ENCODE assay signal across 14 mouse cellular contexts in the genomic region with DNA sequence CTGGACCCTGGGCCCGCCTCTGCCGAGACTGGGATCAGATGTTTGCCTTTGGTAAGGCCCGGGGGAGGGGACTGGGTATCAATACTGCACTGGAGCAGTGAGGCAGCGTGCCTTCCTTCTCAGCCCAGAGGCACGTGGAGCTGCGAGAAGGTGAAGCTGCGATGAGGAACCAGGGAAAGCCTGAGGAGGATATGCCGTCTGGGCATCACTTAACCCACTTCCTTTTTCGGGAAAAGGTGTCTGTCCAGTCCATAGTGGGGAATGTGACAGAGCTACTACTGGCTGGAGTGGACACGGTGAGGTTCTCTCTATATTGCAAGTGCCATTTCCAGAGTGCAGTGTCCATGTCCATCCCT. TPM values are rescaled to one million over a fixed set of nuclear protein-coding genes. Genes with fewer than 3 reads are reported as not detected.
DNase-seq lines count a peak whose midpoint lies in the region; ATAC-seq and TF ChIP-seq lines count a peak whose summit lies in the region.
"Had no signal": no experiment of that assay in that cellular context is flagged by ENCODE, and none has a peak within 500 bp of the region (broad histone marks: within the 10 kb centered on the region; RNA-seq: fewer than 3 reads in every experiment).

No protein-coding gene starts in this region.

- H3K4me3 ChIP-seq in heart, embryonic 11.5 days (ENCODE audit: low read depth, low read length), result peak overlapping the region; percentile 10; the same call in 1 of the 2 replicates
- 0 out of 2 replicates have a peak overlapping the region, but pooled peaks have one; percentile 28 for H3K4me3 ChIP-seq in lung, postnatal 0 days (ENCODE audit: low read depth, low read length)
- no peak overlapping the region for H3K4me3 ChIP-seq in lung, adult 2 months (replicated peaks; ENCODE audit: extremely low read depth, low read depth, low read length)
- H3K4me3 ChIP-seq in stomach, embryonic 15.5 days (replicated peaks), result peak overlapping the region; percentile 26; the same call in 1 of the 2 replicates
- H3K4me3 ChIP-seq: forebrain, embryonic 13.5 days had no signal

- intact Hi-C loops in gastrocnemius, postnatal 14 days (cut with DNase I; ENCODE audit: low total_unique reads), result no loop called here

- no peaks in the 10 kb centered on the region; the same call in 1 of the 2 replicates for H3K36me3 ChIP-seq in heart, embryonic 11.5 days (ENCODE audit: control insufficient read depth, insufficient read depth, low read length)
- H3K36me3 ChIP-seq in lung, postnatal 0 days (ENCODE audit: insufficient read depth, low read length), result no peaks in the 10 kb centered on the region
- H3K36me3 ChIP-seq in stomach, embryonic 15.5 days, result peaks cover under 1% of the 10 kb centered on the region; the same call in 1 of the 2 replicates

- H3K27ac ChIP-seq in heart, embryonic 11.5 days (ENCODE audit: low read depth, low read length), result no peak overlapping the region
- no peak overlapping the region for H3K27ac ChIP-seq in lung, postnatal 0 days (ENCODE audit: low read length)
- H3K27ac ChIP-seq in stomach, embryonic 15.5 days, result no peak overlapping the region
- H3K27ac ChIP-seq: forebrain, embryonic 13.5 days; liver, embryonic 14.5 days had no signal

- no peak overlapping the region for H3K9ac ChIP-seq in heart, embryonic 11.5 days (ENCODE audit: low read depth, low read length)
- H3K9ac ChIP-seq in lung, postnatal 0 days (replicated peaks; ENCODE audit: low read depth), result no peak overlapping the region
- no peak overlapping the region for H3K9ac ChIP-seq in stomach, embryonic 15.5 days
- H3K9ac ChIP-seq: liver, embryonic 14.5 days had no signal

- ATAC-seq in heart, embryonic 11.5 days (replicated peaks; ENCODE audit: insufficient number of reproducible peaks, low FRiP score, low TSS enrichment), result no peak
- ATAC-seq in lung, postnatal 0 days, result no peak
- peak; percentile 18 for ATAC-seq in inflammation-experienced regulatory T-cells, adult 6 months
- ATAC-seq in stomach, embryonic 15.5 days (ENCODE audit: insufficient read depth, low FRiP score, low read depth), result no peak
- ATAC-seq: forebrain, embryonic 13.5 days had no signal

- H3K27me3 ChIP-seq in heart, embryonic 11.5 days (ENCODE audit: control insufficient read depth, insufficient read depth, low read length), result peaks cover 58% of the 10 kb centered on the region
- H3K27me3 ChIP-seq in lung, postnatal 0 days (replicated peaks; ENCODE audit: insufficient read depth, low read length), result peaks cover 28% of the 10 kb centered on the region
- peaks cover 46% of the 10 kb centered on the region for H3K27me3 ChIP-seq in stomach, embryonic 15.5 days (replicated peaks)

- H3K4me1 ChIP-seq in heart, embryonic 11.5 days (ENCODE audit: control insufficient read depth, insufficient read depth, low read length), result peaks cover 18% of the 10 kb centered on the region
- H3K4me1 ChIP-seq in lung, postnatal 0 days (ENCODE audit: insufficient read depth, low read depth, low read length), result peaks cover 10% of the 10 kb centered on the region; the same call in 1 of the 2 replicates
- H3K4me1 ChIP-seq in lung, adult 2 months (ENCODE audit: control insufficient read depth, insufficient read depth, low read length), result peaks cover 3% of the 10 kb centered on the region; the same call in 1 of the 2 replicates
- H3K4me1 ChIP-seq in stomach, embryonic 15.5 days, result peaks cover 14% of the 10 kb centered on the region

- no peak for DNase-seq in heart, adult 18-20 months
- DNase-seq in lung, postnatal 0 days (ENCODE audit: low spot score), result no peak
- DNase-seq in lung, adult 2 months, result no peak
- no peak for DNase-seq in gastrocnemius, postnatal 14 days
- DNase-seq in ovary, postnatal 14 days (ENCODE audit: low spot score), result no peak
- DNase-seq: cerebellum, adult 8-10 months; gastrocnemius, postnatal 10 days; layer of hippocampus, postnatal 36 days; thymus, adult 18-20 months had no signal

- 16% methylated on average over 10 of the region's 10 CpGs for WGBS in heart, embryonic 11.5 days (ENCODE audit: insufficient replicate concordance)
- WGBS in lung, postnatal 0 days, result 11% methylated on average over 10 of the region's 10 CpGs
- WGBS in lung, adult 2 months, result 9% methylated on average over 10 of the region's 10 CpGs
- 15% methylated on average over 10 of the region's 10 CpGs for WGBS in stomach, embryonic 15.5 days

- no peaks in the 10 kb centered on the region for H3K9me3 ChIP-seq in heart, embryonic 11.5 days (replicated peaks; ENCODE audit: control insufficient read depth, low read length)
- H3K9me3 ChIP-seq in lung, postnatal 0 days (ENCODE audit: low read length), result no peaks in the 10 kb centered on the region
- no peaks in the 10 kb centered on the region for H3K9me3 ChIP-seq in stomach, embryonic 15.5 days
- H3K9me3 ChIP-seq: forebrain, embryonic 13.5 days had no signal

- no peak for TF ChIP-seq CTCF in lung, postnatal 0 days (IDR thresholded peaks at IDR 0.05)
- no peak for TF ChIP-seq CTCF in lung, adult 2 months (IDR thresholded peaks at IDR 0.05; ENCODE audit: insufficient read depth, low read length)

- H3K4me2 ChIP-seq in heart, embryonic 11.5 days, result no peak overlapping the region; the same call in 1 of the 2 replicates
- no peak overlapping the region for H3K4me2 ChIP-seq in lung, postnatal 0 days (replicated peaks; ENCODE audit: low read depth, low read length)
- H3K4me2 ChIP-seq in stomach, embryonic 15.5 days, result peak overlapping the region; percentile 53
- H3K4me2 ChIP-seq: forebrain, embryonic 13.5 days had no signal

- no peak for TF ChIP-seq EP300 in lung, postnatal 0 days (IDR thresholded peaks at IDR 0.05)

- TF ChIP-seq POLR2A in lung, adult 2 months (IDR thresholded peaks at IDR 0.05; ENCODE audit: borderline replicate concordance, extremely low read depth, low read depth, low read length), result no peak

RNA-seq across cellular contexts. Expression of a gene that starts 2.0 kb away (rescaled TPM):
- polyA plus RNA-seq in heart, embryonic 11.5 days (2014; fragmentation: Nextera tagmentation; extraction: Ambion mirVana), result 0.11 and 0.13 TPM in 2 replicates
- under 1 TPM; 0.20 to 0.23 TPM for total RNA-seq in heart, adult 18-20 months (2021)
- polyA plus RNA-seq in lung, postnatal 0 days (2015; fragmentation: Nextera tagmentation; extraction: Ambion mirVana), result 0.13 TPM in 1 of 2 replicates, not detected in the other
- polyA plus RNA-seq in lung, adult 2 months (2012; rRNA removed), result 0.14 and 0.26 TPM in 2 replicates
- polyA plus RNA-seq in inflammation-experienced regulatory T-cells, adult 6 months (2017; shearing (Covaris generic)), result not detected
- 0.17 and 0.32 TPM in 2 replicates for polyA plus RNA-seq in stomach, embryonic 15.5 days (2015; fragmentation: Nextera tagmentation; extraction: Ambion mirVana)
- under 1 TPM; 0.10 to 0.16 TPM for total RNA-seq in gastrocnemius, postnatal 14 days (2021)

RNA-seq across cellular contexts. Expression of a gene that starts 8.8 kb away (rescaled TPM):
- 0.31 and 0.35 TPM in 2 replicates for polyA plus RNA-seq in heart, embryonic 11.5 days (2014; fragmentation: Nextera tagmentation; extraction: Ambion mirVana)
- total RNA-seq in heart, adult 18-20 months (2021), result under 1 TPM in 1 of 2 experiments, not detected in 1; 0.15 TPM
- 0.27 and 0.30 TPM in 2 replicates for polyA plus RNA-seq in lung, postnatal 0 days (2015; fragmentation: Nextera tagmentation; extraction: Ambion mirVana)
- 0.17 and 0.38 TPM in 2 replicates for polyA plus RNA-seq in lung, adult 2 months (2012; rRNA removed)
- polyA plus RNA-seq in inflammation-experienced regulatory T-cells, adult 6 months (2017; shearing (Covaris generic)), result under 1 TPM in 1 of 3 experiments, not detected in 2; 0.46 TPM
- polyA plus RNA-seq in stomach, embryonic 15.5 days (2015; fragmentation: Nextera tagmentation; extraction: Ambion mirVana), result 1.1 and 1.5 TPM in 2 replicates
- under 1 TPM; 0.27 to 0.43 TPM for total RNA-seq in gastrocnemius, postnatal 14 days (2021)

RNA-seq across cellular contexts. Expression of a gene that starts 8.9 kb away (rescaled TPM):
- polyA plus RNA-seq in heart, embryonic 11.5 days (2014; fragmentation: Nextera tagmentation; extraction: Ambion mirVana), result 36.1 and 43.3 TPM in 2 replicates
- total RNA-seq in heart, adult 18-20 months (2021), result 1 to 10 TPM; 7.0 to 8.2 TPM
- polyA plus RNA-seq in lung, postnatal 0 days (2015; fragmentation: Nextera tagmentation; extraction: Ambion mirVana), result 12.9 and 13.6 TPM in 2 replicates
- polyA plus RNA-seq in lung, adult 2 months (2012; rRNA removed), result 8.9 and 14.5 TPM in 2 replicates
- 10 to 100 TPM; 10.8 to 37.6 (median 28.4) TPM for polyA plus RNA-seq in inflammation-experienced regulatory T-cells, adult 6 months (2017; shearing (Covaris generic))
- polyA plus RNA-seq in stomach, embryonic 15.5 days (2015; fragmentation: Nextera tagmentation; extraction: Ambion mirVana), result 54.3 and 55.2 TPM in 2 replicates
- total RNA-seq in gastrocnemius, postnatal 14 days (2021), result 10 to 100 TPM; 11.1 to 14.8 TPM

RNA-seq across cellular contexts. Expression of a gene that starts 9.9 kb away (rescaled TPM):
- 0.21 and 0.39 TPM in 2 replicates for polyA plus RNA-seq in heart, embryonic 11.5 days (2014; fragmentation: Nextera tagmentation; extraction: Ambion mirVana)
- total RNA-seq in heart, adult 18-20 months (2021), result 1 to 10 TPM; 2.9 to 3.5 TPM
- 0.63 and 0.86 TPM in 2 replicates for polyA plus RNA-seq in lung, postnatal 0 days (2015; fragmentation: Nextera tagmentation; extraction: Ambion mirVana)
- polyA plus RNA-seq in lung, adult 2 months (2012; rRNA removed), result 5.4 and 6.1 TPM in 2 replicates
- under 1 TPM; 0.35 to 0.84 (median 0.72) TPM for polyA plus RNA-seq in inflammation-experienced regulatory T-cells, adult 6 months (2017; shearing (Covaris generic))
- 0.79 and 1.2 TPM in 2 replicates for polyA plus RNA-seq in stomach, embryonic 15.5 days (2015; fragmentation: Nextera tagmentation; extraction: Ambion mirVana)
- total RNA-seq in gastrocnemius, postnatal 14 days (2021), result 1 to 10 TPM in 1 of 2 experiments, under 1 TPM in 1; 0.82 to 1.2 TPM

RNA-seq across cellular contexts. Expression of a gene that starts 13.2 kb away (rescaled TPM):
- 1,419 and 1,452 TPM in 2 replicates for polyA plus RNA-seq in heart, embryonic 11.5 days (2014; fragmentation: Nextera tagmentation; extraction: Ambion mirVana)
- 10 to 100 TPM; 81.5 to 84.1 TPM for total RNA-seq in heart, adult 18-20 months (2021)
- polyA plus RNA-seq in lung, postnatal 0 days (2015; fragmentation: Nextera tagmentation; extraction: Ambion mirVana), result 358 and 362 TPM in 2 replicates
- polyA plus RNA-seq in lung, adult 2 months (2012; rRNA removed), result 151 and 182 TPM in 2 replicates
- polyA plus RNA-seq in inflammation-experienced regulatory T-cells, adult 6 months (2017; shearing (Covaris generic)), result 100 to 1,000 TPM; 284 to 347 (median 295) TPM
- 1,443 and 1,450 TPM in 2 replicates for polyA plus RNA-seq in stomach, embryonic 15.5 days (2015; fragmentation: Nextera tagmentation; extraction: Ambion mirVana)
- total RNA-seq in gastrocnemius, postnatal 14 days (2021), result 10 to 100 TPM; 62.5 to 84.0 TPM
